Comparison of ENCODE assay signal across 17 mouse cellular contexts in the genomic region with DNA sequence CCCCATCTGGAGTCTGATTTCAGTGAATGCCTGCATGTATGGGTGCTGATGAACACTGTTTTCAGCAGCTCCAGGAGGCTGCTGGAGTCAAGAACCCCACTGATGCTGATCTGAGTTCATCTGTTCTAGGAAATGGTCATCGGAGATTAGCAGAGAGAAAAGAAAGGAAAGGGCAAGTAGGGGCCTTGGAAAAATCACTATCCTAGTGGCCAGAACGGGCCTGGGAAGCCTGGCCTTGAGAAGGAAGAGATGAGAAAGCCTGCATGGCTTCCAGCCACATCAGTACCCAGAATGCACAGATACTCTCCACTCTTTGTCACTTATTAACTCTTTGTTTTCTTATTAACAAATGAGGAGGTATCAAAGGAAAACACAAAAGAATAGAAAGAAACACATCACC. TPM values are rescaled to one million over a fixed set of nuclear protein-coding genes. Genes with fewer than 3 reads are reported as not detected.
"Had no signal": no experiment of that assay in that cellular context is flagged by ENCODE, and none has a peak within 500 bp of the region (broad histone marks: within the 10 kb centered on the region; RNA-seq: fewer than 3 reads in every experiment).

No protein-coding gene starts in this region.

- H3K27ac ChIP-seq: left cerebral cortex, adult 2 months; limb, embryonic 15.5 days; liver, embryonic 12.5 days; midbrain, embryonic 15.5 days; neural tube, embryonic 12.5 days; stomach, postnatal 0 days had no signal

- H3K4me1 ChIP-seq: limb, embryonic 15.5 days; liver, embryonic 12.5 days; midbrain, embryonic 15.5 days; neural tube, embryonic 12.5 days had no signal

- DNase-seq: kidney, postnatal 10 days; lung, embryonic 14.5 days; lung, postnatal 10 days; lung, postnatal 4 days; thymus, postnatal 4 days had no signal

- H3K27me3 ChIP-seq: limb, embryonic 15.5 days; liver, embryonic 12.5 days; midbrain, embryonic 15.5 days; neural tube, embryonic 12.5 days had no signal

- H3K4me3 ChIP-seq: left cerebral cortex, adult 2 months; limb, embryonic 15.5 days; liver, embryonic 12.5 days; midbrain, embryonic 15.5 days; neural tube, embryonic 12.5 days had no signal

- H3K36me3 ChIP-seq: limb, embryonic 15.5 days; midbrain, embryonic 15.5 days; neural tube, embryonic 12.5 days had no signal

RNA-seq across cellular contexts. Expression of gene Akr1b7, which starts 11.4 kb away (rescaled TPM):
- total RNA-seq: layer of hippocampus, postnatal 25 days; left cerebral cortex, adult 2 months; left cerebral cortex, postnatal 25 days; megakaryocyte, adult 5-6 weeks; monocyte, adult 5-6 weeks; neutrophil, adult 5-6 weeks had no signal
- polyA plus RNA-seq: lung, embryonic 14.5 days; midbrain, embryonic 11.5 days; midbrain, embryonic 15.5 days; neural tube, embryonic 12.5 days had no signal

RNA-seq across cellular contexts. Expression of gene Akr1b8, which starts 46.8 kb away (rescaled TPM):
- total RNA-seq: megakaryocyte, adult 5-6 weeks; monocyte, adult 5-6 weeks; neutrophil, adult 5-6 weeks had no signal
